Mouse (Mus musculus) MEL (cell line): ENCODE measurements around the gene Got1. TPM values are rescaled to one million over a fixed set of nuclear protein-coding genes. Genes with fewer than 3 reads are reported as not detected.

Experiments
- DNase-seq: peaks from one replicate; pipeline ENCODE4 v3.0.0; 2011; ENCODE audit warnings: low read depth, low spot score
- H3K27ac ChIP-seq: 2 replicates; pipeline ENCODE4 v1.5.1; 2012; ENCODE audit warnings: low read depth, mild to moderate bottlenecking, control low read depth, low read length, moderate library complexity; ENCODE audit not compliant: control insufficient read depth
- H3K27me3 ChIP-seq, 2 experiments: fragments of 150-350 bp in 1 of 2; sonication (generic) in 1 of 2; 2 replicates each; pipeline ENCODE4 v1.6.1; 2012; ENCODE audit warnings: low read length in 2 of 2, mild to moderate bottlenecking in 2 of 2, improper control_type of control experiment in 1 of 2, moderate library complexity in 1 of 2; ENCODE audit not compliant: insufficient read depth in 2 of 2, control insufficient read depth in 1 of 2
- H3K36me3 ChIP-seq, 2 experiments: 2 replicates each; pipeline ENCODE4 v1.6.1; 2012 to 2014; ENCODE audit warnings: low read length in 2 of 2, improper control_type of control experiment in 1 of 2, inconsistent platforms in 1 of 2, mild to moderate bottlenecking in 1 of 2; ENCODE audit not compliant: insufficient read depth in 2 of 2, control insufficient read depth in 1 of 2
- H3K4me1 ChIP-seq, 2 experiments: fragments of 150-350 bp in 1 of 2; sonication (generic) in 1 of 2; 2 replicates each; pipeline ENCODE4 v1.6.1; 2012; ENCODE audit warnings: low read length in 2 of 2, improper control_type of control experiment in 1 of 2, mild to moderate bottlenecking in 1 of 2; ENCODE audit not compliant: insufficient read depth in 2 of 2, control insufficient read depth in 1 of 2
- H3K4me3 ChIP-seq, 2 experiments: fragments of 150-350 bp in 1 of 2; sonication (generic) in 1 of 2; 2 replicates each; pipeline ENCODE4 v1.5.1; 2012; ENCODE audit warnings: low read depth in 2 of 2, low read length in 2 of 2, mild to moderate bottlenecking in 2 of 2, moderate library complexity in 2 of 2, control low read depth in 1 of 2, improper control_type of control experiment in 1 of 2; ENCODE audit not compliant: control insufficient read depth in 1 of 2, insufficient read depth in 1 of 2
- H3K79me2 ChIP-seq: 2 replicates; pipeline ENCODE4 v1.6.1; 2012; ENCODE audit warnings: mild to moderate bottlenecking, low read length, moderate library complexity; ENCODE audit not compliant: control insufficient read depth, poor library complexity, insufficient read depth
- H3K9ac ChIP-seq: 2 replicates; pipeline ENCODE4 v1.6.1; 2012; ENCODE audit warnings: low read depth, mild to moderate bottlenecking, control low read depth, low read length, moderate library complexity; ENCODE audit not compliant: control insufficient read depth, poor library complexity, severe bottlenecking
- H3K9me3 ChIP-seq: fragments of 150-350 bp; sonication (generic); replicated peaks from 2 replicates; pipeline ENCODE4 v1.6.1; 2012; ENCODE audit warnings: mild to moderate bottlenecking, low read length, improper control_type of control experiment, moderate library complexity; ENCODE audit not compliant: insufficient read depth
- BHLHE40 ChIP-seq: IDR thresholded peaks from 2 replicates; pipeline ENCODE4 v1.6.1; 2012; ENCODE audit warnings: low read depth, mild to moderate bottlenecking, inconsistent platforms, low read length, improper control_type of control experiment, borderline replicate concordance
- CHD1 ChIP-seq: IDR thresholded peaks from 2 replicates; pipeline ENCODE4 v1.6.1; 2012; ENCODE audit warnings: low read depth, mild to moderate bottlenecking, inconsistent platforms, low read length, improper control_type of control experiment
- CTCF ChIP-seq, 3 experiments: IDR thresholded peaks in 2 of 3; conservative IDR thresholded peaks in 1 of 3; 2 replicates each; pipeline ENCODE4 v1.5.1; 2011 to 2012; ENCODE audit warnings: low read length in 3 of 3, low read depth in 2 of 3, mild to moderate bottlenecking in 2 of 3, improper control_type of control experiment in 1 of 3, inconsistent platforms in 1 of 3, mixed read lengths in 1 of 3, moderate library complexity in 1 of 3; ENCODE audit not compliant: control insufficient read depth in 1 of 3, insufficient read depth in 1 of 3, poor library complexity in 1 of 3, severe bottlenecking in 1 of 3
- ELF1 ChIP-seq: IDR thresholded peaks from 2 replicates; pipeline ENCODE4 v1.6.1; 2014; ENCODE audit warnings: low read depth, mild to moderate bottlenecking, inconsistent platforms, low read length, improper control_type of control experiment, moderate library complexity
- EP300 ChIP-seq, 2 experiments: IDR thresholded peaks; 2 replicates each; pipeline ENCODE4 v1.6.1; 2011; ENCODE audit warnings: improper control_type of control experiment in 2 of 2, low read length in 2 of 2, low read depth in 1 of 2, mild to moderate bottlenecking in 1 of 2
- ETS1 ChIP-seq: IDR thresholded peaks from 2 replicates; pipeline ENCODE4 v1.6.1; 2012; ENCODE audit warnings: low read depth, mild to moderate bottlenecking, inconsistent platforms, low read length, improper control_type of control experiment, moderate library complexity
- GATA1 ChIP-seq: IDR thresholded peaks from 2 replicates; pipeline ENCODE4 v1.6.1; 2011; ENCODE audit warnings: low read depth, low read length, improper control_type of control experiment
- HCFC1 ChIP-seq: IDR thresholded peaks from 2 replicates; pipeline ENCODE4 v1.6.1; 2012; ENCODE audit warnings: low read depth, mild to moderate bottlenecking, inconsistent platforms, low read length, improper control_type of control experiment, moderate library complexity
- JUND ChIP-seq: IDR thresholded peaks from 2 replicates; pipeline ENCODE4 v1.6.1; 2011; ENCODE audit warnings: low read depth, mild to moderate bottlenecking, improper control_type of control experiment, low read length
- MAFK ChIP-seq: IDR thresholded peaks from 2 replicates; pipeline ENCODE4 v1.6.1; 2011; ENCODE audit warnings: low read depth, mild to moderate bottlenecking, low read length, improper control_type of control experiment, borderline replicate concordance
- MAX ChIP-seq: IDR thresholded peaks from 2 replicates; pipeline ENCODE4 v1.6.1; 2011; ENCODE audit warnings: low read length, improper control_type of control experiment
- MAZ ChIP-seq: IDR thresholded peaks from 2 replicates; pipeline ENCODE4 v1.6.1; 2012; ENCODE audit warnings: low read depth, mild to moderate bottlenecking, inconsistent platforms, low read length, improper control_type of control experiment
- MEF2A ChIP-seq: IDR thresholded peaks from 2 replicates; pipeline ENCODE4 v1.6.1; 2014; ENCODE audit warnings: low read depth, mild to moderate bottlenecking, inconsistent platforms, low read length, improper control_type of control experiment; ENCODE audit not compliant: poor library complexity, insufficient replicate concordance, severe bottlenecking; ENCODE audit errors: extremely low read depth
- MXI1 ChIP-seq: IDR thresholded peaks from 2 replicates; pipeline ENCODE4 v1.6.1; 2011; ENCODE audit warnings: mild to moderate bottlenecking, low read depth, low read length, improper control_type of control experiment
- MYB ChIP-seq: IDR thresholded peaks from 2 replicates; pipeline ENCODE4 v1.6.1; 2011; ENCODE audit warnings: mild to moderate bottlenecking, low read depth, low read length, improper control_type of control experiment
- MYC ChIP-seq: IDR thresholded peaks from 2 replicates; pipeline ENCODE4 v1.6.1; 2011; ENCODE audit warnings: low read depth, mild to moderate bottlenecking, low read length, improper control_type of control experiment, moderate library complexity
- NELFE ChIP-seq: IDR thresholded peaks from 2 replicates; pipeline ENCODE4 v1.6.1; 2011; ENCODE audit warnings: low read depth, low read length, improper control_type of control experiment
- POLR2AphosphoS2 ChIP-seq: IDR thresholded peaks from 2 replicates; pipeline ENCODE4 v1.6.1; 2011; ENCODE audit warnings: low read length, improper control_type of control experiment
- RCOR1 ChIP-seq: IDR thresholded peaks from 2 replicates; pipeline ENCODE4 v1.6.1; 2012; ENCODE audit warnings: low read depth, mild to moderate bottlenecking, inconsistent platforms, low read length, improper control_type of control experiment
- SIN3A ChIP-seq: IDR thresholded peaks from 2 replicates; pipeline ENCODE4 v1.6.1; 2012; ENCODE audit warnings: low read length, improper control_type of control experiment, inconsistent platforms
- SMC3 ChIP-seq: IDR thresholded peaks from 2 replicates; pipeline ENCODE4 v1.6.1; 2011; ENCODE audit warnings: low read depth, low read length, improper control_type of control experiment
- TAL1 ChIP-seq: IDR thresholded peaks from 2 replicates; pipeline ENCODE4 v1.6.1; 2012; ENCODE audit warnings: mild to moderate bottlenecking, inconsistent platforms, low read length, moderate library complexity, mixed read lengths
- TCF12 ChIP-seq: IDR thresholded peaks from 2 replicates; pipeline ENCODE4 v1.6.1; 2014; ENCODE audit warnings: low read depth, mild to moderate bottlenecking, inconsistent platforms, low read length, improper control_type of control experiment, moderate library complexity
- UBTF ChIP-seq: IDR thresholded peaks from 2 replicates; pipeline ENCODE4 v1.6.1; 2012; ENCODE audit warnings: low read depth, mild to moderate bottlenecking, inconsistent platforms, low read length, improper control_type of control experiment, moderate library complexity, borderline replicate concordance; ENCODE audit not compliant: insufficient read depth
- USF1 ChIP-seq: IDR thresholded peaks from 2 replicates; pipeline ENCODE4 v1.6.1; 2014; ENCODE audit warnings: low read depth, mild to moderate bottlenecking, inconsistent platforms, low read length, improper control_type of control experiment, moderate library complexity
- ZKSCAN1 ChIP-seq: IDR thresholded peaks from 2 replicates; pipeline ENCODE4 v1.6.1; 2012; ENCODE audit warnings: low read depth, mild to moderate bottlenecking, inconsistent platforms, low read length, improper control_type of control experiment, moderate library complexity
- polyA plus RNA-seq, 2 experiments: library from polyadenylated mRNA; stranded (reverse) in 1 of 2; unstranded in 1 of 2; fragments of >175 nt in 1 of 2; fragments of >200 nt in 1 of 2; gene quantifications; 2 replicates each; pipeline versions ENCODE4 v1.2.1 to v1.2.4; 2012; ENCODE audit warnings: low replicate concordance in 2 of 2, low read depth in 1 of 2; ENCODE audit not compliant: insufficient read length in 2 of 2, insufficient read depth in 1 of 2, missing spikeins in 1 of 2
- total RNA-seq: library from RNA; depleted of rRNA; stranded (reverse); fragments of 300-350 nt; gene quantifications from 2 replicates; pipeline ENCODE4 v1.2.3, GENCODE M21; 2012

Got1 gene
- total and polyA plus RNA-seq, 3 experiments: 60.4 to 213 (median 106) TPM

DNA sequence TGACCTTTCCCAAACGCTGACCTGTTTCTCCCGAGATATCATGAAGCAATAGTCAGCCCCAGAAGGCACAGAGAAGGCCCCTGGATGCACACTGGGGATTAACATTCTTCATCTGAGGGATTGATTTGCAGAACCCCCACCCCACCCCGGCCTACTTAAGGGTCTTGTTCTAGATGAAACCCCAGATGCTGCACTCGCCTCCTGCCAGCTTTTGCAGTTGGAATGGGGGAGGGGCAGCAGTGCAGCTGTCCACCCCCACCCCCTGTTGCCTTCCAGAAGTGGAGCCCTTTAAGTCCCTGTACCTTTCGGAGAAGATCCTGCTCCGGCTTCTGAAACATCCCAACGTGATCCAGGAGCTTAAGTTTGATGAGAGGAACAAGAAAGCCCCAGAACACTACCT, 55.1 kb downstream of the Got1 start:
- Histone ChIP-seq H3K4me1 (no peaks in the 10 kb centered on the region), H3K27ac (no peak overlapping the region), H3K36me3 (no peaks in the 10 kb centered on the region), H3K27me3 (peaks cover 18% of the 10 kb centered on the region in 2 experiments), H3K79me2 (no peaks in the 10 kb centered on the region), H3K9me3 (no peaks in the 10 kb centered on the region), H3K9ac (no peak overlapping the region), H3K4me3 (no peak overlapping the region)
- TF ChIP-seq SIN3A (no peak), MEF2A (no peak), NELFE (no peak), BHLHE40 (no peak), TCF12 (no peak), RCOR1 (no peak), ETS1 (no peak), GATA1 (no peak), ELF1 (no peak), ZKSCAN1 (no peak), EP300 (IDR thresholded peaks at IDR 0.05; ENCODE audit: low read depth in 1 of 2, low read length in 2 of 2) (no peak), POLR2AphosphoS2 (no peak), USF1 (no peak), JUND (no peak), MYB (no peak), MXI1 (no peak), MAZ (no peak), MAX (no peak), HCFC1 (no peak), TAL1 (no peak)
- DNase-seq: no peak

DNA sequence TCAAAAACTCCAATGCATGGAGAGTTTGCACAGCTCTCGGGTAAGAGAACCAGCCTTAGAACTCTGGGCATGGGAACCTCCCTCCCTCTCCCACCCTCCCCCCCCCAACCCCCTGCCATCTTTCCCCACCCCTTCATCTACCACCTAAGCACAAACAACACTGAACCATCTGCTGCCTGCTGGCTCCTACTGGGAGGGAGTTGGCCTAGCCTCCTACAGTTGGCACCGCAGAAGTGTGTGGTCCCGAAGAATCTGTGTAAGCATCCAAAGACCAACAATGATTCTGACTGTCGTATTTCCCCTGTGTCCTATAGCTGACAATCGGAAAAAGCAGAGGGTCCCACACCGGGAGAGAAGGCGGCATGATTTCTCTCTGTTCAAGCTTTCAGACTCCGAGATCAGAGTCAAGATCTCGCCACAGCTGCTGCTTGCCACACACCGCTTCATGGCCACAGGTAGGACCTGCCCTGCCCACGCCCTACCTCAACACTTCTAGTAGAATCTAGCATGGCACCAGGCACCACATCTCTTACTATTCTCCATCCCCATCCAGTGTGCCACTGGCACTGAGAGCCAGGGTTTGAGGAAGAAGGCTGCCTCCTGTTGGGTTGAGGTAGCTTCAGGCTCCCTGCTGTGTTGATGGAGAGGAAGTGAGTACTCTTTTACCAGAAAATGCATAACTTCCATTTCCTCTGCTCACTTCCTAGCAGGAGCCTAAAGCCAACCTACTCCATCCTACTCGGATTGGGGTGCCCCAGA, 56.3 kb downstream of the Got1 start:
- no peaks in the 10 kb centered on the region for H3K9me3 ChIP-seq
- no peaks in the 10 kb centered on the region for H3K4me1 ChIP-seq
- H3K27ac ChIP-seq: no peak overlapping the region
- H3K79me2 ChIP-seq: no peaks in the 10 kb centered on the region
- peaks cover 18 to 23% of the 10 kb centered on the region in 2 experiments for H3K27me3 ChIP-seq
- H3K36me3 ChIP-seq: no peaks in the 10 kb centered on the region
- DNase-seq: no peak
- no peak for TF ChIP-seq MAFK
- TF ChIP-seq MAZ: no peak
- no peak for TF ChIP-seq CHD1
- no peak for TF ChIP-seq BHLHE40
- no peak for TF ChIP-seq SIN3A
- no peak for TF ChIP-seq MAX
- no peak for TF ChIP-seq MYC
- no peak for TF ChIP-seq CTCF (IDR thresholded peaks at IDR 0.05 in 2 of 3, conservative IDR thresholded peaks at IDR 0.05 in 1 of 3; ENCODE audit: control insufficient read depth in 1 of 3, insufficient read depth in 1 of 3, low read depth in 2 of 3, low read length in 3 of 3, poor library complexity in 1 of 3, severe bottlenecking in 1 of 3)
- TF ChIP-seq SMC3: no peak
- no peak for TF ChIP-seq TAL1
- TF ChIP-seq UBTF: no peak
- no peak for TF ChIP-seq ZKSCAN1
- H3K4me3 ChIP-seq: no peak overlapping the region
- no peak overlapping the region for H3K9ac ChIP-seq
